Mouse (Mus musculus) forebrain, embryonic 10.5 days (tissue): Measurements from ENCODE around the gene Gm49322. TPM values are rescaled to one million over a fixed set of nuclear protein-coding genes. Genes with fewer than 3 reads are reported as not detected.

Source experiments
- DNase-seq: peaks from one replicate; pipeline ENCODE4 v3.0.0-alpha.2; 2017; ENCODE audit warnings: low spot score; ENCODE audit errors: extremely low spot score
- H3K27ac ChIP-seq: fragments of 300-500 bp; sonication (generic); 2 replicates; pipeline ENCODE4 v1.5.1; 2016; ENCODE audit warnings: mild to moderate bottlenecking
- H3K27me3 ChIP-seq: fragments of 300-500 bp; sonication (generic); 2 replicates; pipeline ENCODE4 v1.6.1; 2016; ENCODE audit warnings: mild to moderate bottlenecking; ENCODE audit not compliant: poor library complexity, severe bottlenecking
- H3K36me3 ChIP-seq: fragments of 300-500 bp; sonication (generic); replicated peaks from 2 replicates; pipeline ENCODE4 v1.6.1; 2016; ENCODE audit warnings: mild to moderate bottlenecking, moderate library complexity
- H3K4me1 ChIP-seq: fragments of 300-500 bp; sonication (generic); 2 replicates; pipeline ENCODE4 v1.6.1; 2016
- H3K4me3 ChIP-seq: fragments of 300-500 bp; sonication (generic); 2 replicates; pipeline ENCODE4 v1.5.1; 2016; ENCODE audit warnings: mild to moderate bottlenecking, moderate library complexity
- H3K9me3 ChIP-seq: fragments of 300-500 bp; sonication (generic); 2 replicates; pipeline ENCODE4 v1.6.1; 2016; ENCODE audit warnings: mild to moderate bottlenecking, moderate library complexity
- WGBS: fragments of 180-500 bp; shearing (Covaris S2); methylation state at CpG from one replicate; pipeline ENCODE4 v1.1.7; 2016; 5-methylcytosine and 5-hydroxymethylcytosine counted together
- polyA plus RNA-seq: library from polyadenylated mRNA; unstranded; fragments of >200 nt; fragmentation: Nextera tagmentation; extraction: Ambion mirVana; gene quantifications from 2 replicates; pipeline ENCODE4 v1.2.1, GENCODE M21; 2016

Gene Gm49322
- polyA plus RNA-seq, 1 experiment from 2014 or later = 4.7 TPM

- no peaks in the 10 kb centered on the region for H3K9me3 ChIP-seq
- H3K27me3 ChIP-seq = no peaks in the 10 kb centered on the region
- 56% methylated on average over 9 of the region's 9 CpGs for WGBS
- H3K36me3 ChIP-seq = peaks cover 4% of the 10 kb centered on the region
- H3K4me1 ChIP-seq = peaks cover 98% of the 10 kb centered on the region
- peak overlapping the region; percentile 13; the same call in 1 of the 2 replicates for H3K27ac ChIP-seq
- DNase-seq = no peak
- H3K4me3 ChIP-seq = peak overlapping the region; percentile 85; the same call in 1 of the 2 replicates
These were observed 31.9 kb upstream of the Gm49322 start for GRCm38 (mm10) chr10:80573944-80574343.

- peak overlapping the region; percentile 85 for H3K4me3 ChIP-seq
- no peaks in the 10 kb centered on the region for H3K36me3 ChIP-seq
- 79% methylated on average over 3 of the region's 3 CpGs for WGBS
- no peaks in the 10 kb centered on the region for H3K27me3 ChIP-seq
- H3K27ac ChIP-seq = no peak overlapping the region
- no peak for DNase-seq
- peaks cover 95% of the 10 kb centered on the region for H3K4me1 ChIP-seq
- H3K9me3 ChIP-seq = no peaks in the 10 kb centered on the region
These were observed 30.9 kb upstream of the Gm49322 start for GRCm38 (mm10) chr10:80574896-80575295.

GRCm38 (mm10) chr10:80575925-80576324 is 29.9 kb upstream of the Gm49322 start:
- H3K27me3 ChIP-seq = no peaks in the 10 kb centered on the region
- H3K9me3 ChIP-seq = no peaks in the 10 kb centered on the region
- peak overlapping the region; percentile 91 for H3K27ac ChIP-seq
- no peak for DNase-seq
- H3K4me1 ChIP-seq = peaks cover 85% of the 10 kb centered on the region
- WGBS = 16% methylated on average over 17 of the region's 17 CpGs
- peak overlapping the region; percentile 85 for H3K4me3 ChIP-seq
- H3K36me3 ChIP-seq = no peaks in the 10 kb centered on the region

GRCm38 (mm10) chr10:80576351-80577194 is 29.2 kb upstream of the Gm49322 start:
- Histone ChIP-seq H3K9me3 (no peaks in the 10 kb centered on the region), H3K27me3 (no peaks in the 10 kb centered on the region), H3K36me3 (no peaks in the 10 kb centered on the region; the same call in 1 of the 2 replicates), H3K27ac (peak overlapping the region; percentile 91), H3K4me3 (peak overlapping the region; percentile 85), H3K4me1 (peaks cover 78% of the 10 kb centered on the region)
- peak; percentile 62 for DNase-seq
- WGBS = under 1% methylated on average over 95 of the region's 96 CpGs

- H3K4me3 ChIP-seq = peak within 1 kb of the TSS; percentile 85
- no peaks in the 10 kb centered on the region for H3K27me3 ChIP-seq
- under 1% methylated on average over 95 of the region's 97 CpGs for WGBS
- peaks cover 4% of the 10 kb centered on the region for H3K36me3 ChIP-seq
- peak within 1 kb of the TSS; percentile 91 for H3K27ac ChIP-seq
- no peaks in the 10 kb centered on the region for H3K9me3 ChIP-seq
- H3K4me1 ChIP-seq = peaks cover 70% of the 10 kb centered on the region
- peak; percentile 96 for DNase-seq
These were observed 28.4 kb upstream of the Gm49322 start, which contains the start of gene Klf16 for GRCm38 (mm10) chr10:80577195-80578130. Klf16 (minus strand) TSS chr10:80577321.

- H3K27ac ChIP-seq = peak overlapping the region; percentile 91
- whole genome bisulfite sequencing = under 1% methylated on average over 29 of the region's 29 CpGs
- DNase-seq = peak; percentile 86
- H3K4me3 ChIP-seq = peak overlapping the region; percentile 85
- no peaks in the 10 kb centered on the region for H3K27me3 ChIP-seq
- H3K4me1 ChIP-seq = peaks cover 62% of the 10 kb centered on the region
- H3K36me3 ChIP-seq = peaks cover 9% of the 10 kb centered on the region
- no peaks in the 10 kb centered on the region for H3K9me3 ChIP-seq
These were observed 27.6 kb upstream of the Gm49322 start for GRCm38 (mm10) chr10:80578131-80578750.

GRCm38 (mm10) chr10:80578911-80579310 is 26.9 kb upstream of the Gm49322 start:
- H3K9me3 ChIP-seq = no peaks in the 10 kb centered on the region
- H3K4me1 ChIP-seq = peaks cover 62% of the 10 kb centered on the region
- 6% methylated on average over 8 of the region's 8 CpGs for WGBS
- H3K27me3 ChIP-seq = no peaks in the 10 kb centered on the region
- H3K27ac ChIP-seq = peak overlapping the region; percentile 91
- peak overlapping the region; percentile 85 for H3K4me3 ChIP-seq
- DNase-seq = peak; percentile 51
- peaks cover 15% of the 10 kb centered on the region for H3K36me3 ChIP-seq

GRCm38 (mm10) chr10:80583047-80583446 is 22.8 kb upstream of the Gm49322 start:
- Histone ChIP-seq H3K4me1 (peaks cover 55% of the 10 kb centered on the region), H3K4me3 (no peak overlapping the region), H3K27ac (no peak overlapping the region), H3K27me3 (no peaks in the 10 kb centered on the region), H3K36me3 (peaks cover 48% of the 10 kb centered on the region), H3K9me3 (no peaks in the 10 kb centered on the region)
- DNase-seq = no peak
- WGBS = 87% methylated on average over 5 of the region's 5 CpGs

- no peak for DNase-seq
- Histone ChIP-seq H3K4me1 (peaks cover 55% of the 10 kb centered on the region), H3K9me3 (no peaks in the 10 kb centered on the region), H3K27ac (no peak overlapping the region), H3K36me3 (peaks cover 48% of the 10 kb centered on the region), H3K27me3 (no peaks in the 10 kb centered on the region), H3K4me3 (peak overlapping the region; percentile 14)
- 69% methylated on average over 12 of the region's 12 CpGs for WGBS
These were observed 21.8 kb upstream of the Gm49322 start for GRCm38 (mm10) chr10:80584045-80584488.

- Histone ChIP-seq H3K4me1 (peaks cover 59% of the 10 kb centered on the region), H3K27ac (peak overlapping the region; percentile 40; the same call in 1 of the 2 replicates), H3K27me3 (no peaks in the 10 kb centered on the region), H3K9me3 (no peaks in the 10 kb centered on the region), H3K4me3 (no peak overlapping the region; the same call in 1 of the 2 replicates), H3K36me3 (peaks cover 48% of the 10 kb centered on the region)
- 77% methylated on average over 12 of the region's 12 CpGs for WGBS
- DNase-seq = no peak
These were observed 20.9 kb upstream of the Gm49322 start for GRCm38 (mm10) chr10:80584642-80585552.

GRCm38 (mm10) chr10:80585581-80585980 is 20.2 kb upstream of the Gm49322 start:
- Histone ChIP-seq H3K4me1 (peaks cover 64% of the 10 kb centered on the region), H3K9me3 (no peaks in the 10 kb centered on the region), H3K4me3 (0 out of 2 replicates have a peak overlapping the region, but pooled peaks have one; percentile 0), H3K27ac (no peak overlapping the region), H3K27me3 (no peaks in the 10 kb centered on the region), H3K36me3 (peaks cover 48% of the 10 kb centered on the region)
- no peak for DNase-seq
- WGBS = 93% methylated on average over 8 of the region's 8 CpGs
